Mouse (Mus musculus) forebrain, embryonic 13.5 days (tissue): ENCODE measurements around the gene Gm10985. TPM values are rescaled to one million over a fixed set of nuclear protein-coding genes. Genes with fewer than 3 reads are reported as not detected.

Experiments used
- ATAC-seq: fragments of 200-750 bp; cut with Nextera tagmentation; 2 replicates; pipeline ENCODE4 v1.8.0; 2017
- H3K27ac ChIP-seq: fragments of 300-500 bp; sonication (generic); 2 replicates; pipeline ENCODE4 v1.5.1; 2015; ENCODE audit warnings: inconsistent platforms, mild to moderate bottlenecking, moderate library complexity
- H3K27me3 ChIP-seq: fragments of 300-500 bp; sonication (generic); 2 replicates; pipeline ENCODE4 v1.6.1; 2015; ENCODE audit warnings: mild to moderate bottlenecking, inconsistent platforms
- H3K36me3 ChIP-seq: fragments of 300-500 bp; sonication (generic); 2 replicates; pipeline ENCODE4 v1.6.1; 2015; ENCODE audit warnings: mild to moderate bottlenecking, inconsistent platforms; ENCODE audit not compliant: poor library complexity, severe bottlenecking
- H3K4me1 ChIP-seq: fragments of 300-500 bp; sonication (generic); 2 replicates; pipeline ENCODE4 v1.6.1; 2015; ENCODE audit warnings: inconsistent platforms
- H3K4me2 ChIP-seq: fragments of 300-500 bp; sonication (generic); 2 replicates; pipeline ENCODE4 v1.6.1; 2015; ENCODE audit warnings: inconsistent platforms, mild to moderate bottlenecking, moderate library complexity
- H3K4me3 ChIP-seq: fragments of 300-500 bp; sonication (generic); 2 replicates; pipeline ENCODE4 v1.5.1; 2015; ENCODE audit warnings: mild to moderate bottlenecking, inconsistent platforms
- H3K9ac ChIP-seq: fragments of 300-500 bp; sonication (generic); 2 replicates; pipeline ENCODE4 v1.6.1; 2015; ENCODE audit warnings: mild to moderate bottlenecking, inconsistent platforms
- H3K9me3 ChIP-seq: fragments of 300-500 bp; sonication (generic); replicated peaks from 2 replicates; pipeline ENCODE4 v1.6.1; 2016; ENCODE audit warnings: inconsistent platforms
- WGBS: fragments of 180-500 bp; shearing (Covaris S2); methylation state at CpG from one replicate; pipeline ENCODE4 v1.1.7; 2015; 5-methylcytosine and 5-hydroxymethylcytosine counted together
- polyA plus RNA-seq: library from polyadenylated mRNA; unstranded; fragments of >200 nt; fragmentation: Nextera tagmentation; extraction: Ambion mirVana; gene quantifications from 2 replicates; pipeline ENCODE4 v1.2.1, GENCODE M21; 2015

Gene Gm10985
- not detected in 2 replicates for polyA plus RNA-seq

GRCm38 (mm10) chr3:53844786-53845185, at the start of gene Gm10985:
TSS of gene Gm10985 (plus strand) at chr3:53845086.
- Histone ChIP-seq H3K4me2 (no peak within 1 kb of the TSS), H3K4me3 (no peak within 1 kb of the TSS), H3K4me1 (peaks cover 3% of the 10 kb centered on the region; the same call in 1 of the 2 replicates), H3K9ac (no peak within 1 kb of the TSS), H3K27ac (no peak within 1 kb of the TSS), H3K27me3 (no peaks in the 10 kb centered on the region), H3K9me3 (no peaks in the 10 kb centered on the region), H3K36me3 (no peaks in the 10 kb centered on the region)
- WGBS, result 80% methylated on average over 2 of the region's 2 CpGs
- no peak for ATAC-seq

- no peaks in the 10 kb centered on the region for H3K4me1 ChIP-seq
- no peak for ATAC-seq
- H3K9me3 ChIP-seq, result no peaks in the 10 kb centered on the region
- H3K4me2 ChIP-seq, result no peak overlapping the region
- no peaks in the 10 kb centered on the region for H3K27me3 ChIP-seq
- H3K4me3 ChIP-seq, result no peak overlapping the region
- WGBS, result 93% methylated on average over 1 of the region's 1 CpGs
- H3K9ac ChIP-seq, result no peak overlapping the region
- no peak overlapping the region for H3K27ac ChIP-seq
- no peaks in the 10 kb centered on the region for H3K36me3 ChIP-seq
Measured at GRCm38 (mm10) chr3:53796933-53797332, 48.0 kb upstream of the Gm10985 start.

- no peak overlapping the region for H3K4me2 ChIP-seq
- H3K36me3 ChIP-seq, result no peaks in the 10 kb centered on the region
- H3K27me3 ChIP-seq, result no peaks in the 10 kb centered on the region
- H3K9ac ChIP-seq, result no peak overlapping the region
- peak; percentile 71 for ATAC-seq
- 61% methylated on average over 2 of the region's 2 CpGs for WGBS
- H3K4me1 ChIP-seq, result no peaks in the 10 kb centered on the region
- no peak overlapping the region for H3K27ac ChIP-seq
- H3K9me3 ChIP-seq, result no peaks in the 10 kb centered on the region
- H3K4me3 ChIP-seq, result no peak overlapping the region
Measured at GRCm38 (mm10) chr3:53799671-53800070, 45.2 kb upstream of the Gm10985 start.

GRCm38 (mm10) chr3:53813421-53813977, 31.4 kb upstream of the Gm10985 start:
- no peaks in the 10 kb centered on the region for H3K27me3 ChIP-seq
- no peaks in the 10 kb centered on the region for H3K4me1 ChIP-seq
- H3K27ac ChIP-seq, result no peak overlapping the region
- H3K36me3 ChIP-seq, result no peaks in the 10 kb centered on the region
- no peak overlapping the region for H3K9ac ChIP-seq
- H3K9me3 ChIP-seq, result no peaks in the 10 kb centered on the region
- H3K4me3 ChIP-seq, result no peak overlapping the region
- no peak overlapping the region for H3K4me2 ChIP-seq
- 79% methylated on average over 7 of the region's 7 CpGs for WGBS
- no peak for ATAC-seq

GRCm38 (mm10) chr3:53834238-53834637, 10.6 kb upstream of the Gm10985 start:
- Histone ChIP-seq H3K9me3 (no peaks in the 10 kb centered on the region), H3K4me3 (no peak overlapping the region), H3K9ac (no peak overlapping the region), H3K4me2 (no peak overlapping the region), H3K27ac (no peak overlapping the region), H3K4me1 (no peaks in the 10 kb centered on the region), H3K36me3 (no peaks in the 10 kb centered on the region), H3K27me3 (no peaks in the 10 kb centered on the region)
- peak; percentile 58; the same call in 1 of the 2 replicates for ATAC-seq
- WGBS, result 75% methylated on average over 2 of the region's 2 CpGs

- Histone ChIP-seq H3K36me3 (no peaks in the 10 kb centered on the region), H3K27ac (no peak overlapping the region), H3K9me3 (no peaks in the 10 kb centered on the region), H3K4me3 (no peak overlapping the region), H3K4me2 (no peak overlapping the region), H3K9ac (no peak overlapping the region), H3K27me3 (no peaks in the 10 kb centered on the region), H3K4me1 (peaks cover 3% of the 10 kb centered on the region; the same call in 1 of the 2 replicates)
- WGBS, result 69% methylated on average over 7 of the region's 7 CpGs
- ATAC-seq, result no peak
Measured at GRCm38 (mm10) chr3:53846206-53846928, 1.5 kb downstream of the Gm10985 start.

GRCm38 (mm10) chr3:53847726-53848125, 2.8 kb downstream of the Gm10985 start:
- Histone ChIP-seq H3K4me3 (no peak overlapping the region), H3K9ac (no peak overlapping the region), H3K4me1 (peaks cover 3% of the 10 kb centered on the region; the same call in 1 of the 2 replicates), H3K36me3 (no peaks in the 10 kb centered on the region), H3K27ac (no peak overlapping the region), H3K4me2 (no peak overlapping the region), H3K9me3 (no peaks in the 10 kb centered on the region), H3K27me3 (no peaks in the 10 kb centered on the region)
- 70% methylated on average over 4 of the region's 4 CpGs for WGBS
- ATAC-seq, result no peak

- Histone ChIP-seq H3K27me3 (no peaks in the 10 kb centered on the region), H3K9me3 (no peaks in the 10 kb centered on the region), H3K4me1 (peaks cover 3% of the 10 kb centered on the region; the same call in 1 of the 2 replicates), H3K4me3 (no peak overlapping the region), H3K4me2 (no peak overlapping the region), H3K27ac (no peak overlapping the region), H3K9ac (no peak overlapping the region), H3K36me3 (no peaks in the 10 kb centered on the region)
- no peak for ATAC-seq
- 84% methylated on average over 11 of the region's 11 CpGs for WGBS
Measured at GRCm38 (mm10) chr3:53848262-53848661, 3.4 kb downstream of the Gm10985 start.

- Histone ChIP-seq H3K9ac (no peak overlapping the region), H3K4me3 (no peak overlapping the region), H3K4me1 (no peaks in the 10 kb centered on the region), H3K4me2 (no peak overlapping the region), H3K27ac (no peak overlapping the region), H3K27me3 (no peaks in the 10 kb centered on the region), H3K9me3 (no peaks in the 10 kb centered on the region), H3K36me3 (peaks cover 37% of the 10 kb centered on the region)
- 87% methylated on average over 4 of the region's 4 CpGs for WGBS
- ATAC-seq, result 0 out of 2 replicates have a peak, but pooled peaks have one; percentile 10
Measured at GRCm38 (mm10) chr3:53854261-53854660, 9.4 kb downstream of the Gm10985 start.

GRCm38 (mm10) chr3:53854831-53855230, 9.9 kb downstream of the Gm10985 start:
- Histone ChIP-seq H3K9me3 (no peaks in the 10 kb centered on the region), H3K4me1 (no peaks in the 10 kb centered on the region), H3K27me3 (no peaks in the 10 kb centered on the region), H3K4me3 (no peak overlapping the region), H3K4me2 (no peak overlapping the region), H3K36me3 (peaks cover 43% of the 10 kb centered on the region), H3K9ac (no peak overlapping the region), H3K27ac (no peak overlapping the region)
- no peak for ATAC-seq
- 86% methylated on average over 3 of the region's 3 CpGs for WGBS

GRCm38 (mm10) chr3:53863383-53864220, 18.7 kb downstream of the Gm10985 start, which contains the start of gene Ufm1:
TSS of gene Ufm1 (minus strand) at chr3:53863830.
- peak within 1 kb of the TSS; percentile 83 for H3K4me2 ChIP-seq
- ATAC-seq, result peak; percentile 100
- no peak within 1 kb of the TSS for H3K27ac ChIP-seq
- under 1% methylated on average over 58 of the region's 58 CpGs for WGBS
- H3K9ac ChIP-seq, result peak within 1 kb of the TSS; percentile 75
- H3K9me3 ChIP-seq, result no peaks in the 10 kb centered on the region
- H3K4me3 ChIP-seq, result peak within 1 kb of the TSS; percentile 85
- peaks cover 11% of the 10 kb centered on the region for H3K4me1 ChIP-seq
- no peaks in the 10 kb centered on the region for H3K27me3 ChIP-seq
- peaks cover 30% of the 10 kb centered on the region for H3K36me3 ChIP-seq

GRCm38 (mm10) chr3:53868212-53868611, 23.3 kb downstream of the Gm10985 start:
- WGBS, result 92% methylated on average over 3 of the region's 4 CpGs
- no peak for ATAC-seq
- Histone ChIP-seq H3K36me3 (no peaks in the 10 kb centered on the region), H3K27ac (no peak overlapping the region), H3K9me3 (no peaks in the 10 kb centered on the region), H3K4me1 (peaks cover 8% of the 10 kb centered on the region; the same call in 1 of the 2 replicates), H3K4me3 (no peak overlapping the region), H3K4me2 (no peak overlapping the region), H3K27me3 (0 out of 2 replicates have a peak, but pooled peaks cover 6% of the 10 kb centered on the region), H3K9ac (no peak overlapping the region)
